Mouse (Mus musculus): Measurements from ENCODE around the gene Pank1.
A peak's percentile ranks its signal among the peaks of the same experiment; 100 is the strongest.

Gene Pank1

DNA sequence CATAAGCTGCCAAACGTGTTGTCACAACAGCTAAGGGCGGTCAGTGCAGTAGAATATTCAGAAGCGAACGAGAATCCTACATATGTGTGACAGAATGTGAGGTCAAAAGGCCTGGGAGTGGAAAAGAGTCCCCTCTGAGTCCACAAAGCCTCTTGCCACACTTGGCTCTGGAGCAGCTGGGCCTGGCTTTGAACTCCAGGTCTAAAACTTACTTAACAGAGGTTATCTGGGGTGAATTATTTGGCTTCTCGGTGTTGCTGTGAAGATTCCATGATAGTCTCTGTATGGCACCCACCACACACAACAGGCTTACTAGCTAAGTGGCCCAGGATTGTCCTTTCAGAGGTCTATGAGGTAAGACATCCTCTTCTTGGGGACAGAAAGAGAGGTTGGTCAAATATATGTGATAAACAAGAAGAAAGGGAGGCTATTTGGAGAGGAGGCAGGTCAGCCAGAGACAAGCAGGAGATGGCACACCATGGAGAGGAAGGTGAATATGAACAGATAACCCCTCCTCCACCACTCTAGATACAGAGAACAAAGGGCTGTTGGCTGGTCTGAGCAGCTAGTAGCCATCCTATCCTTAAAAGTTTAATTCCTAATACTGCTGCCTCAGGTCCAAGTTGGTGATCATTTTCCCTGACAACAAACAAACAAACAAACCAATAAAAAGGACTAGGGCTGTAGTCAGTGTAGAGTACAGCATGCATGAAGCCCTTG, 51.2 kb downstream of the Pank1 start:
- DNase-seq (ENCODE audit: inconsistent age in 2 of 2, low spot score in 1 of 2): no peak

DNA sequence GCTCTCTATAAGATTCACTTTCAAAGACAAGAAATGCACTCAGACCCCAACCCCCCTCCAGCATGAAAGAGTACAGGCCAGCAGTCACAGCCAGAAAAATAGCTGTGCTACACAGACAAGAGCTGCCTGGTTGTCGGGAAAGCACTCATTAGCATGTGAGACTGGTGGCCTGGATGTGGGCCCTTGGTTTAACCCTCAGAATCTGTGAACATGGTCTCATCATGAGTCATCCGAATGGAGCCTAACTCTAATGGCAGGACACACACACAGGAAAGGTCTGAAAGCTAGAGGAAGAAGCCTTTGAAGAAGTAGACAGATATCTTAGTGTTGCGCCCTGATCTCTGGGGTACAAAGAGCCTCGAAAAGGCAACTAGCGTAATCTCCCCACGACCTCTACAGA, 51.8 kb downstream of the Pank1 start:
- DNase-seq (ENCODE audit: inconsistent age in 2 of 2, low spot score in 1 of 2): no peak

DNA sequence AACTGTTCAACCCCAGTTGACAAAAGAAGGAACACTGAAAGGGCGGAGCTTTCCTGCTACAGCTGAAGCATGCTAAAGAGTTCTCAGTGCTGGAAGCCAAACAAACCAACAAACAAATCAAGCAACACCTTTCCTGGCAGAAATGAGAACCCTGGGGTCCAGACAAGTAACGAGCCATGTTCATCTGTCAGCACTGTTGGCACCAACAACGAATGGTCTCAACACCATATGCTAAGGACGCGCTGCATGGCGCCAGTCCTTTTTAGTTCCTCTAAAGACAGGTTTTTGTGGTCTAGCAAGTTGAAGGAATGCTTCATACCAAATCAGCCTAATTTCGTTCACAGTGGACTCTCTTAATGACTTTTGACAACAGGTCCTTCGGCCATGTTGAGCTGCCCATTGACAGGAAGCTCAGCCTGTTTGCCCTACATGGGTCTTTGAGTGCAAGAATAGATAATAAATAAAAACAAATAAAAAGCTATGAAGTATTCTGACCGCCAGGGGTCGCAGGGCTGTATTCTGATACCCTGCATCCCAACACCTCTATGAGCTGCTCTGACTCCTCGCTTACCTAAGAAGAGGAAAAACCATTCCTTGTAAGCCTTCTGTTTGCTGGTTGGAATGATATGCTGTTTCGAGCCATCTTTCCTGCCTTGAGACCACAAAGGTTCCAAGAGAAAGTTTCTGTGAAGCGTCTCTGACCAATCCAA, 53.2 kb downstream of the Pank1 start:
- DNase-seq (ENCODE audit: inconsistent age in 2 of 2, low spot score in 1 of 2): peak; percentile 54 to 88

DNA sequence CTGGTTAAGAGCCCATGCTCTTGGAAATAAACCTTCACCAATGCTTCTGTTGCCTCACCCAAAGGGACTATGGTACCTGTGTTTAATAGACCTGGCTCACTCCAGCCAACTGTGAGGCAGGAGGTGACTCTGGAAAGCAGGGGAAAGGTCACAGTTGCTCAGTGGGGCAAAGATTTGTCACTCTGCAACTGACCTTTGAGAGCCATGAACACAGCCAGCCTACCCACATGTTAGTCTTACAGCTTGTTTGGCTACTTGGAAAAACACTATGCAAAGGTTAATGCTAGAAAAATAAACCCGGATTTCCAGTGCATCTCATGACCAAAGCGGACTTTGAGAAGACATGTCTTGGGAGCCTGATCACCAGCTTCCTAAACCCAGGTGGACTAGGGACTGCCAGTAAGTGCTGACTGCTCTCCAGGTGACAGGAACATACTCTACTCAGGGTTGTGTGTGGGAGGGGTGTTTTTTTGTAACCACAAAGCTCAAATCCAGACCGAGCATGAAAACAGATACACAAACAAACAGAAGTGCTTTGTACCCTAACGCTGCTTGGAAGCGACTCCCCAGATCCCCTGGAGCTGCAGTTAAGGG, 59.6 kb downstream of the Pank1 start:
- no peak for DNase-seq (ENCODE audit: inconsistent age in 2 of 2, low spot score in 1 of 2)

DNA sequence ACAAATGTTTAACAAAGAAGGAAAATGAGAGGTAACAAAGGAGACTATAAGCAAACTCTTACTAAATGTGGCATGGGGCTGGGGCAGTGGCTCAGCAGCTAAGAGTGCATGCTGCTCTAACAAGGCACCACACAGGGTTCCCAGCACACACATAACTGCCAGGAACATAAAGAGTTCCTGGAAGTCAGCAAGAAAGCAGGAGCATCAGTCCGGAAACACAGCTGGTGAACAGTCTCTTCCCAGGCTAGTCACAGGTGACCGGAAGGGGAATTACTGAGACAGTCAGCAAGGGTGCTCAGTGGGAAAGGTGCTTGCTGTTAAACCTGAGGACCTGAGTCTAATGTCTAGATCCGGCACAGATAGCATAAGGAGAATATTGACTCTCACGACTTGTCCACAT, 63.9 kb downstream of the Pank1 start:
- no peak for DNase-seq (ENCODE audit: inconsistent age in 2 of 2, low spot score in 1 of 2)

DNA sequence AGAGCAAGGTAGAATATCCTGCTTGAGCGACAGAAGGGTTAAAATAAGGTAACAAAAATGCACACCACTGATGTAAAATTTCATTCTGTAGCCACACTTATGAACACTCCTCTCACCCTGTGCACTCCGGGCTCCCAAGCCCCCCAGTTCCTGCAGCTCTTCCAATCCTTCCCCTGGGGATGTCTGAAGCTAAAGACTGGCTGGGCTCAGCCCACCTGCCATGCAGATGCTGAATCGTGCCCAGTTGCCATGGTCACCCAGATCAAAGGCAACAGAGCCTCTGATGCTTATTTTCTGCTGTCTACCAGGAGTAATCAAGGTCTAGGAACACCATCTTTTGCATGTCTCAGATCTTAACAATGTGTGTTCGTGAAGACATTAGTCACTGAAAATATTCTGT, 64.6 kb downstream of the Pank1 start:
- no peak for DNase-seq (ENCODE audit: inconsistent age in 2 of 2, low spot score in 1 of 2)

DNA sequence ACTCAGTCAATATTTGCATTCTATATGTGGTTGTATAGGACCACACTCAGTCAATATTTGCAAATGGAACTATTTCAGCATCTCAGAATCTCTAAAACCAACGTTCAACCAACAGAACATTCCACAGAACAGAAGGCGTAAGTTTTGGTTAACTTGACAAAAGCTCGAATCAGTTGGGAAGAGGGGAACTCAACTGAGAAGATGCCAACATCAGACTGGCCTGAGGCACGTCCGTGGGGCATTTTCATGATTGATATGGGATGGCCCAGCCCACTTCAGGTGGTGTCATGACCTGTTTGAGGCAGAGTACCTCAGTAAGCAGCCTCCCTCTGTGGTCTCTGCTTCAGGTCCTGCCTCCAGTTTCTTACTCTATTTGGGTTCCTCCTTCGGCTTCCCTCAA, 65.3 kb downstream of the Pank1 start:
- no peak for DNase-seq (ENCODE audit: inconsistent age in 2 of 2, low spot score in 1 of 2)

DNA sequence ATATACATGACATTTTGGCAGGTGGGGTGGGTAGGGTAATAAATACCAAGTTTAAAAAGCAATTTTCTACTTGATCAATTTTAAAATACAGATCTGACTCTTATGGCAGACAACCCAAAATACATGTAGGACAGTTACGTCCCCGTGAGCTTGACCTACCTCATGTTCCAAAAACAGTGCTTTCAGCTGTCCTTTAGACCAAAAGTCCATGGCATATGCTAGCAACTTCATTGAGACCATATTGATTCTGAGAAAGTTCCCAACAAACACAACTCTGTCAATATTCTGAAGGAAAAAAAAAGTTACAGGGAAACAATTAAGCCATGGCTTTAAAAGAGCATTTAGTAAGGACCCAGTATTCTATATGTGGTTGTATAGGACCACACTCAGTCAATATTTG, 65.7 kb downstream of the Pank1 start:
- no peak for DNase-seq (ENCODE audit: inconsistent age in 2 of 2, low spot score in 1 of 2)

DNA sequence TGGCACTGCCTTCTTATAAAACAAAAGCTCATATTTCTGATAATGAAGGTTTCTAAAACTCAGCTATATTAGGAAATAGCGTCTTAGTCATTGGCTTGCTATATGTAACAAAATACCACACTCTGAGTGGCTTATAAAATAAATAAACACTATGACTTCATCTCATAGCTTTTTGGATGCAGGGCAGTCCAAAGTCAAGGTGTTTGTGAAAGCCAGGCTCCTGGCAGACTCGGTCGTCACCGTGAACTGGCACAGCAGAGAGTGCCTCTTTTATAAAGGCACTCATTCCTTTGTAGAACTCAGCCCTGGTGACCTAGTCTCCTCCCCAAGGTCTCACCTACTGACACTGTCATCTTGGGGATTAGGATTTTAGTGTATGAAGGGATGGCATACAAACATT, 66.5 kb downstream of the Pank1 start:
- no peak for DNase-seq (ENCODE audit: inconsistent age in 2 of 2, low spot score in 1 of 2)

DNA sequence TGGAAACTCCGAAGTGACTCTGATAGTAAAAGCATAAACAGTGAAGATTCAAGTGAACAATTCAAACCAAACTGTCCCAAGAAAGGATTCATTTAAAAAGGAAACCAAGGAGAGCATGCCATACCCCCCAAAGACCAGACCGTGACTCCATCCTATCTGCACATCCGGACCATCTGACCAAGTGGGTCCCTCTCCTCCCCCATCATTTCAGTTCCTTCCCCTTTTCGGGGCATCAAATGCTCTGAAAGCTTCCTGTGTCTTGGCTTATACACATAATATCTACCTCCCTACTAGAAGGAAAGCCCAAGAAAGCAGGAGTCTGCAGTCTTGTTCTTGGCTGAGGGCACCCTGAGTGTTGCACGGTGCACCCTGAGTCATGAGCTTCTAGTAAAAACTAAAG, 72.1 kb downstream of the Pank1 start:
- DNase-seq (ENCODE audit: inconsistent age in 2 of 2, low spot score in 1 of 2): peak in 1 of 2 experiments; percentile 16

DNA sequence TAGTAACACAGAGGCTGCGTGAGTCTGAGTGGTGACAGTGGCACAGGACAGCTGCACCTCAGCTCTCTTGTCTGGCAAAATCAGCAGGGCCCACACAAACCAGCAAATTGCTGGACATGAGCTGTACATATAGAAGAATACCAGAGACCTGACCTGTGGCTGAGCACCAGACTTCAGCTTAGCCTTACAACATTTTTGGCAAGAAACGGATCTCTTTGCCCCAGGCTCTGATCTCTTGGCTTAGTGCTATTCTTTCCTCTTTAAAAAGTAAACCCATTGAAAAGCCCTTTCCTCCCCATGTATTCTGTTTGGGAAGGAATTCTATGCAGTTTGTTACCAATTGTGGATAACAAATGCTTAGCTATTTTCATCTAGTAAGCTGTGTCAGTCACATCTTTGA, 74.2 kb downstream of the Pank1 start:
- no peak for DNase-seq (ENCODE audit: inconsistent age in 2 of 2, low spot score in 1 of 2)

DNA sequence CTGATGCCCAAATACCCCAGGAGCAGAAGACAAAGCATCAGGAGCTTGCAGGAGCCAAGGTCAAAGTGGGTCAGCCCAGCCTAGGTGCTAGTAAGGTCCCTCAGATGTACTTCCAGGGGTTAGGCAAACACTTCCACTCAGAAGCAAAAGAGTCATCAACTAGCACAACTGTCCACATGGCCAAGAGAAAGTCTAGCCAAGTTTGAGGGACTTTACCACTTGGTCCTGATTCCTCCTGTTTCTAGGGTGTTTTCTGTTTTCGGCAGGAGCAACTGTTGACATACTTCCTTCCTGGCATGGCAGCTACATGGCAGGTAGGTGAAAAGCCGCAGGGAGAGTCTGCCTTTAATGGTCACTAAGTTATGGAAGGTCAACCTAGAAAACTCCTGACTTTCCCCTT, 74.7 kb downstream of the Pank1 start:
- peak in 1 of 2 experiments; percentile 18 for DNase-seq (ENCODE audit: inconsistent age in 2 of 2, low spot score in 1 of 2)

DNA sequence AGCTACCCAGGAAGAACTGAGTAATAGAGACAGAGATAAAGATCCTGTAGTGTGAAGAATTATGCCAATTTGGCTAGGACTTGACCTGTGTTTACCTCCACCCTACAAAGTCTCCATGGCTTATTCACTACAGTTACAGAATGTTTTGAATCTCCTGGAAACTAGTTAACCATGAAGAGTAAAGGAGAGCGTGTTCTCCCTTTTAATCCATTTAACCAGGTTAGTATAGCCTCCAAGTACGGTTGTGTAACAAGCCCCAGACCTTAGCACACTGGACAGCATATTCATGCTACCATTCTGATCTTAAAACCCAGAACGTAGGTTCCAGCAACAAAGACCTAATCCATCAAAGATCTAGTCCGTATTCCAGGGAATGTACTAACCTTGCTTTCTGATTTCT, 75.9 kb downstream of the Pank1 start:
- peak in 1 of 2 experiments; percentile 17 for DNase-seq (ENCODE audit: inconsistent age in 2 of 2, low spot score in 1 of 2)

DNA sequence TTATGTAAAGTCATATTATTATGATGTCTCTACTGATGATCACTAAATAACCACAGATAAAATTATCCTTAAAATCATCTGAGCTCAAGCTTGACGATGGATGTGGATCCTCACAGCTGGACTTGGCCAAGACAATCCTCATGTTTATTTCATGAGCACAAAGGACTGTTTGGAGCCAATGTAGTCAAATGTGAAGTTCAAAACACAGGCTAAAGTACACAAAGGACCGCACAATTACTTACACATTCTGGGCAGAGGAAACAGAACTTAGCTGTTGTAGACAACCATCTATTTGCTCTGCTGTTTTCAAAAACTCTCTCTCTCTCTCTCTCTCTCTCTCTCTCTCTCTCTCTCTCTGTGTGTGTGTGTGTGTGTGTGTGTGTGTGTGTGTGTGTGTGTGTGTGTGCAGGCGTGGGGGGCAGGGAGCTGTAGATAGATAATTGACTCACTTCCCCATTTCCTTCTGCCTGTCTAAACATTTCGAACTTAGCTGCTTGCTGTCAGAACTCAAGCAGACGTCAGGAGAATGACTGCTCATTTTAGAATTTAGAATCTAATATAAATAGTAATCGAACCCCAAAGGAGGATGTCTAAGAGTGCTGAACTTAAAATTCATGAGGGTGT, 79.5 kb downstream of the Pank1 start:
- no peak for DNase-seq (ENCODE audit: inconsistent age in 2 of 2, low spot score in 1 of 2)

DNA sequence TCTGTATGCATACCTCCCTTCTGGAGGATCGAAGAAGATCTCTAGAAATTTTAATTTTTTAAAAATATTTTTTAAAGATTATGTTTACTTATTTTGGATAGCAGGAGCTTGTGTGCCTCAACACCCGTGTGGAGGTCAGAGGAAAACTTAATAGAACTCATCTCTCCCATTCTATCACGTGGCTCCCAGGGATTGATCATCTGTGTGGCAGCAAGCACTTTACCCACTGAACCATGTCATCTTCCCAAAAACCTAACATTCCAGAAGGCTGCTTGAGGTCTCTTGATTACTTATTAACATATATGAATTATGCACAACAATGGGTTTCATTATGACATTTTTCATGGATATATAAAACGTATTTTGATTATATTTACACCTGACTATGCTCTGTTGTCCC, 82.9 kb downstream of the Pank1 start:
- DNase-seq (ENCODE audit: inconsistent age in 2 of 2, low spot score in 1 of 2): no peak

DNA sequence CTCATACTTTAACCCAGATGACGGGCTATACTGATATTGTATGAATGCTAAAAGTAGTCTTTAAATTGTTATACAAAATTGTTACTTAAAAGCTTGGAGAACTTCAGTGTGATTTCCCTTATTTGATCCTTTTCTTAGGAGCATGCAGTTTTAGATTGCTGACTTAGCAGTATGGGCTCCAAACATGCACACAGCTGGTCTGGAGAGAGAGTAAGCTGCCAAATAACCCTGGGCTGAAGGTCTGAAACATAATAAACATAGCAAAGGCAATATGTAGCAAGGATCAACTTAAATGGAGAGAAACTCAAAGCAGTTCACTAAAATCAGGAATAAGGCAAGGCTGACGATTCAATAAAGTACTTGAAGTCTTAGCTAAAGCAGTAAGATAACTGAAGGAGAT, 96.8 kb downstream of the Pank1 start:
- no peak for DNase-seq (ENCODE audit: inconsistent age in 2 of 2, low spot score in 1 of 2)

DNA sequence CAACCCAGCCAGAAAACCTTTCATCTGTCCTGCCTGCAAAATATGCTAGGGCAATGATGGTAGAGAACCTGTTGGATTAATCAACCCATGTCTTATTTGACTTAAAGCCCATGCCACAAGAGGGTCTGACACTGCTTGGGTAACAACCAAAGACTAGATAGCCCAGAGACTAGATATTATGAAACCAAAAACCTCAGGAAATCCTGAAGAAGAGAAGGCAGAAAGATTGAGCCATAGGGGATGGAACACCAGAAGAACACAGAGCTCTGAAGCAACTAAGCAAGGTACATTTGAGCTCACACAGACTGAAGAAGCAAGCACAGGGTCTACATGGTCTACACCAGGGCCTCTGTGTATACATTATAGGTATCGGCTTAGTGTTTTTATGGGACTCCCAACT, 100.3 kb downstream of the Pank1 start:
- no peak for DNase-seq (ENCODE audit: inconsistent age in 2 of 2, low spot score in 1 of 2)

DNA sequence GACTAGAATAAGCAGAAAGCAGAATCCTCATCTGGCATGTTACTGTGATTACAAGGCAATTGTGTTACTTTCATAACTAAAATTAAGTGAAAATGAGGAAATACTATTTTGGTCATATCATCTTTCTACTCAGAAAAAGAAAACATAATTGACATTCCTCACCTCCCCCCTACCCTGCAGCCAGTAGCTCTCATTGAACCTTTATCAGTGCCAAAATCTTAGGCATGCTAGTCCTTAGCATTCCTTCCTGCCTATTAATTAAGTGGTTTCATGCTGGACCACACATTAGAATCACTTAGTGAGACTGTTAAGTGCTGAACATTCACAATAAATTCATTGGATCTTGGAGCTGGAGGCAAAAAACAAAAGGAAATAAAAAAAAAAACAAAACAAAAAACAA, 101.2 kb downstream of the Pank1 start:
- no peak for DNase-seq (ENCODE audit: inconsistent age in 2 of 2, low spot score in 1 of 2)

DNA sequence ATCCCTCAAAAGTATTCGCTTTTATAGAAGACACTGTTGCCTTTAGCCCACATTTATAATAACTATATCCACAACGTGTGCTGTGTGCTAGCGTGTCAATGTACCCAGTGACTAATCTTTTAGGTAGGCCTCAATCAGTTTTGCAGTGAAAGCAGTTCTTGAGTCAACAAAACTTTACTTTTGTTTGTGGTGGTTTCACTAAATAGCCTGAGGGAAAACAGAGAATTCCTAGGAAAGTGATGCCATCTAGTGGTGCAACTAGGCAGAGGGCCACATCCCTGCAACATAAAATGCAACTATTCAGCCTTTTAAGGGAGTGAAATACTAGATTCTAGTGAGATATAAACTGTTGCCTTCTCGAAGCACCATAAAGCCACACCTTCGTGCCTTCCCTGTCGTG, 106.5 kb downstream of the Pank1 start:
- DNase-seq (ENCODE audit: inconsistent age in 2 of 2, low spot score in 1 of 2): peak; percentile 29 to 88

DNA sequence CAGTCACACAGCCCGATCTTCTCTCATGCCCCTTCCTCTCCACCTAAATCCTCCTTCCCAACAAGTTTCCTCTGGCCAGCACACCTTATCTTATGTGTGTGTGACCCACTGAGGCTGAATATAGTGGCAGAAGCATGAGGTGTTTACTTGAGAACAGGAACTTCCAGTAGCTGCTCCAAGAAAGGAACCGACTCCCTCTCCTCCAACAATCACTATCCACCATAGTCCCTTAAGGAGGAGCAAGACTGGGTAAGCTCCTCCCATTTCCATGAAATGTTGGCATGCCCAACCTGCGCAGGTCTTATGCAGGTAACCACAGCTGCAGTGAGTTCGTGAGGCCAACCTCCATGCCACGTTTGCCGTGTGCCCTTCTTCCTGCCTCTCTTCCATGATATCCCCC, 108.5 kb downstream of the Pank1 start:
- DNase-seq (ENCODE audit: inconsistent age in 2 of 2, low spot score in 1 of 2): no peak

DNA sequence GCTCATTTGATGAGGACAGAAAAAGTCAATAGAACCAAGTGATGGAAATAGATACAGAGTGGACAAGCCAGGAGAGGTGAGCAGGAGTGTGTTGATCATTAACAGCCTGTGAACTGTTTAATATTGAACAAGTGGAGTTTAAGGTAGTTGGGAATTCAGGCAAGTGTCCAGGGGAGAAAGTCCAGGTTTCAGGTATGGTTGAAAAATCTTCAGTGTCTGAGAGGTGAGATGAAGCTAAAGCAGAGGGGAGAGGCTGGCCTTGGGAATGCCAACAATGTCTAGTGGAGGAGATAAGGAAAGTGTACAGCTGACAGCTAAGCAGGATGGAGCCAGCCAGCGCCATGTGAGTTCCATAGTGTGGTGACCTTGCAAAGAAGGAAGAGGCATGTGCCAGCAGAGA, 120.5 kb downstream of the Pank1 start:
- DNase-seq (ENCODE audit: inconsistent age in 2 of 2, low spot score in 1 of 2): no peak

Measured in adrenal gland, adult (tissue).